Mouse (Mus musculus): ENCODE results near the gene Marveld1. TPM values are rescaled to one million over a fixed set of nuclear protein-coding genes. Genes with fewer than 3 reads are reported as not detected.

Marveld1 gene
- total and polyA plus RNA-seq, 3 experiments, result 9.7 to 24.4 TPM; not detected in 1

DNA sequence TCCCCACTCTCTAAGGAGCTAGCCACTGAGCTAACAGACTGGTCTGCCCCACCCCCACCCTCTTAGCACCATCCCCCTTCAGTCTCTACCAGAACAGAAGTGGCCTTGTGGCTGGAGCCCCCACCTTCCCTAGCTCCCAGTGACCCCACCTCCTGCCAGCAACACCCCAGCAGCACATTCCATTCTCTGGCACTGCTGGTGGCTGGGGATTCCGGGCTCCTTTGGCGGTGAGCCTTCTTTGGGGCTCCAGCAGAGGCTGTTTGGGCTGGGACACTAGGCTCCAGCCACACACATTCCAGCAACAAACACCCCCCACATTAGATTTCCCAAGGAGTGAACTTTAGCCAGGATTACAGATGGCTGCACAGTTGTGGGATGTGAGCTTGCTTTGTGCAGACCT is 46.1 kb downstream of the Marveld1 start:
- H3K36me3 ChIP-seq (ENCODE audit: control insufficient read depth in 1 of 2, insufficient read depth in 2 of 2, low read length in 2 of 2), result peaks cover 0 to 6% of the 10 kb centered on the region in 2 experiments; a peak in 1 of 4 replicates
- H3K27me3 ChIP-seq (ENCODE audit: control insufficient read depth in 1 of 2, insufficient read depth in 2 of 2, low read length in 2 of 2), result no peaks in the 10 kb centered on the region
- H3K27ac ChIP-seq (ENCODE audit: control insufficient read depth, low read depth, low read length), result no peak overlapping the region
- no peak overlapping the region for H3K9ac ChIP-seq (ENCODE audit: control insufficient read depth, low read depth, low read length, poor library complexity, severe bottlenecking)
- H3K4me3 ChIP-seq (ENCODE audit: control insufficient read depth in 1 of 2, insufficient read depth in 1 of 2, low read depth in 2 of 2, low read length in 2 of 2), result no peak overlapping the region
- no peak for DNase-seq (ENCODE audit: low read depth, low spot score)
- no peaks in the 10 kb centered on the region for H3K79me2 ChIP-seq (ENCODE audit: control insufficient read depth, insufficient read depth, low read length, poor library complexity)
- H3K4me1 ChIP-seq (ENCODE audit: control insufficient read depth in 1 of 2, insufficient read depth in 2 of 2, low read length in 2 of 2), result no peaks in the 10 kb centered on the region
- TF ChIP-seq TAL1 (IDR thresholded peaks at IDR 0.05; ENCODE audit: low read length) (no peak), SIN3A (IDR thresholded peaks at IDR 0.05; ENCODE audit: low read length) (no peak), JUND (IDR thresholded peaks at IDR 0.05; ENCODE audit: low read depth, low read length) (no peak), RAD21 (IDR thresholded peaks at IDR 0.05; ENCODE audit: low read depth, low read length) (no peak), ELF1 (IDR thresholded peaks at IDR 0.05; ENCODE audit: low read depth, low read length) (no peak)
- H3K9me3 ChIP-seq (replicated peaks; ENCODE audit: insufficient read depth, low read length), result no peaks in the 10 kb centered on the region

- no peak for DNase-seq (ENCODE audit: low read depth, low spot score)
- H3K36me3 ChIP-seq (ENCODE audit: control insufficient read depth in 1 of 2, insufficient read depth in 2 of 2, low read length in 2 of 2), result peaks cover 0 to 6% of the 10 kb centered on the region in 2 experiments; a peak in 1 of 4 replicates
- H3K9ac ChIP-seq (ENCODE audit: control insufficient read depth, low read depth, low read length, poor library complexity, severe bottlenecking), result no peak overlapping the region
- no peaks in the 10 kb centered on the region for H3K4me1 ChIP-seq (ENCODE audit: control insufficient read depth in 1 of 2, insufficient read depth in 2 of 2, low read length in 2 of 2)
- no peak for TF ChIP-seq MAFK (IDR thresholded peaks at IDR 0.05; ENCODE audit: borderline replicate concordance, low read depth, low read length)
- no peak for TF ChIP-seq MYC (IDR thresholded peaks at IDR 0.05; ENCODE audit: low read depth, low read length)
- TF ChIP-seq NELFE (IDR thresholded peaks at IDR 0.05; ENCODE audit: low read depth, low read length), result no peak
- no peak overlapping the region for H3K27ac ChIP-seq (ENCODE audit: control insufficient read depth, low read depth, low read length)
- H3K79me2 ChIP-seq (ENCODE audit: control insufficient read depth, insufficient read depth, low read length, poor library complexity), result no peaks in the 10 kb centered on the region
- no peak overlapping the region for H3K4me3 ChIP-seq (ENCODE audit: control insufficient read depth in 1 of 2, insufficient read depth in 1 of 2, low read depth in 2 of 2, low read length in 2 of 2)
- H3K27me3 ChIP-seq (ENCODE audit: control insufficient read depth in 1 of 2, insufficient read depth in 2 of 2, low read length in 2 of 2), result no peaks in the 10 kb centered on the region
- no peaks in the 10 kb centered on the region for H3K9me3 ChIP-seq (replicated peaks; ENCODE audit: insufficient read depth, low read length)
These were observed 49.2 kb downstream of the Marveld1 start for GRCm38 (mm10) chr19:42196378-42196777.

DNA sequence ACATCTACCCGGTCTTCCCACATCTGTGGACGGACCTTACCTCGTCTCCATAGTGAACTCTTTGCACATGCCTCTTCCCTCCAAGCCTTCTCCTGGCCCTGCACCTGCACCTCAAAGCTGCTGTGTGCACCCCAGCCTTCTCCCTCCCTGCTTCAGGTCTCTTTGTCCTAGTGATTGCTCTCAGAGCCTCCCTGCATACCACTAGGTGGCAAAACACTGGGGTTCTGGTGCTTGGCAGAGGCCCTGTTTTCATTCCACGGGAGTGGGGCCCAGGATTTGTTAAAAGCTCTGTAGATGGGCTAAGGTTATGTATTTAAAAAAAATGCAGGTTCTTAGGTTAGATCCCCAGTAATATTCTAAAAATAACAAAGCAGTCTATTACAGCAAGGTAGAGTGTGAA is 49.9 kb downstream of the Marveld1 start:
- H3K9ac ChIP-seq (ENCODE audit: control insufficient read depth, low read depth, low read length, poor library complexity, severe bottlenecking), result no peak overlapping the region
- H3K27ac ChIP-seq (ENCODE audit: control insufficient read depth, low read depth, low read length), result no peak overlapping the region
- no peaks in the 10 kb centered on the region for H3K4me1 ChIP-seq (ENCODE audit: control insufficient read depth in 1 of 2, insufficient read depth in 2 of 2, low read length in 2 of 2)
- DNase-seq (ENCODE audit: low read depth, low spot score), result no peak
- no peak overlapping the region for H3K4me3 ChIP-seq (ENCODE audit: control insufficient read depth in 1 of 2, insufficient read depth in 1 of 2, low read depth in 2 of 2, low read length in 2 of 2)
- TF ChIP-seq SMC3 (IDR thresholded peaks at IDR 0.05; ENCODE audit: low read depth, low read length) (peak; percentile 48), SIN3A (IDR thresholded peaks at IDR 0.05; ENCODE audit: low read length) (no peak), MEF2A (IDR thresholded peaks at IDR 0.05; ENCODE audit: extremely low read depth, insufficient replicate concordance, low read depth, low read length, poor library complexity, severe bottlenecking) (no peak), POLR2AphosphoS2 (IDR thresholded peaks at IDR 0.05; ENCODE audit: low read length) (no peak), ZC3H11A (IDR thresholded peaks at IDR 0.05; ENCODE audit: low read depth, low read length) (no peak), E2F4 (IDR thresholded peaks at IDR 0.05; ENCODE audit: borderline replicate concordance, low read depth, low read length) (no peak), UBTF (IDR thresholded peaks at IDR 0.05; ENCODE audit: borderline replicate concordance, insufficient read depth, low read depth, low read length) (no peak), CTCF (IDR thresholded peaks at IDR 0.05 in 2 of 3, conservative IDR thresholded peaks at IDR 0.05 in 1 of 3; ENCODE audit: control insufficient read depth in 1 of 3, insufficient read depth in 1 of 3, low read depth in 2 of 3, low read length in 3 of 3, poor library complexity in 1 of 3, severe bottlenecking in 1 of 3) (peak in 2 of 3 experiments; percentile 10 to 36; a peak in 2 of 6 replicates)
- H3K36me3 ChIP-seq (ENCODE audit: control insufficient read depth in 1 of 2, insufficient read depth in 2 of 2, low read length in 2 of 2), result peaks cover 0 to 2% of the 10 kb centered on the region in 2 experiments; a peak in 1 of 4 replicates
- no peaks in the 10 kb centered on the region for H3K79me2 ChIP-seq (ENCODE audit: control insufficient read depth, insufficient read depth, low read length, poor library complexity)
- H3K9me3 ChIP-seq (replicated peaks; ENCODE audit: insufficient read depth, low read length), result no peaks in the 10 kb centered on the region
- H3K27me3 ChIP-seq (ENCODE audit: control insufficient read depth in 1 of 2, insufficient read depth in 2 of 2, low read length in 2 of 2), result no peaks in the 10 kb centered on the region

Measured in MEL (cell line).